Mouse (Mus musculus) cerebellum, adult (tissue): Measurements from ENCODE around the gene Gm21958.

Experiments used
- ATAC-seq: cut with Nextera tagmentation; 2 replicates; pipeline ENCODE4 v1.9.2; 2017; ENCODE audit warnings: mild to moderate bottlenecking, moderate library complexity, mixed read lengths; ENCODE audit not compliant: insufficient number of reproducible peaks, low FRiP score, low TSS enrichment

The Gm21958 gene

GRCm38 (mm10) chr3:54668141-54668540 lies 46.0 kb downstream of the Gm21958 start:
- ATAC-seq, result no peak
